Mouse (Mus musculus) T-cell, adult 66 days (primary cell): ENCODE measurements around the gene Pheta2. TPM values are rescaled to one million over a fixed set of nuclear protein-coding genes. Genes with fewer than 3 reads are reported as not detected.

ENCODE experiments used
- total RNA-seq, 2 experiments: library from RNA; stranded (reverse); gene quantifications; 3 replicates in 1 of 2; 4 replicates in 1 of 2; pipeline ENCODE4 v1.2.4; 2023

The Pheta2 gene
- 1 to 10 TPM in 1 of 2 experiments, under 1 TPM in 1; 0.95 to 2.1 TPM for total RNA-seq

DNA sequence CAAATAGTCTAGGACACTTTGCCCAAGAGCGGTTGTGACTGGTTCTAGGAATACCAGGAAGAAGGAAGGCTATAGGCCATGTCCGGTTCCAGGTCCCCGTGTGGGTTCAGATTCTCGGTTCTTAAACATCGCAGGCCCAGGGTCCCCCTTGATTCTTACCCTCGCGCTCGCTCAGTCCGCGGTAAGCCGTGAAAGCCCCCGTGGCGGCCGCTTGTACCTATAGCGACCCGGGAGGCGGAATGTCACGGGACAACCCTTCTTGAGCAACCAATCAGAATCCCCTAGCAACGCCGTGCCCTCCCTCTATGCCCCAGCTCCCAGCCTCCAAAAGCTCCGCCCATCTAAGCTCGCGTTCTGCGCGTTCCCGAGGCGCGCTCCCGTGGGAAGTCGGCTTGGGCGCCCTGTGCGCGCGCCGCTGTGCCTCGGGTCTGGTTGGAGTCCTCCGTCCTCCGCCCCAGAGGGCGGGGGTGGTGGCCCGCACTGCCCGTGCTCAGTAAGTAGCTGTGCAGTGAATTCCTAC, at the start of gene Pheta2, which contains the start of the genes Naga and Smdt1:
Pheta2 (plus strand) TSS at position 350 of the 520 bp plus-strand sequence.
Naga (minus strand) TSS at position 333 of the 520 bp plus-strand sequence.
Smdt1 (plus strand) TSS at position 367 of the 520 bp plus-strand sequence.

DNA sequence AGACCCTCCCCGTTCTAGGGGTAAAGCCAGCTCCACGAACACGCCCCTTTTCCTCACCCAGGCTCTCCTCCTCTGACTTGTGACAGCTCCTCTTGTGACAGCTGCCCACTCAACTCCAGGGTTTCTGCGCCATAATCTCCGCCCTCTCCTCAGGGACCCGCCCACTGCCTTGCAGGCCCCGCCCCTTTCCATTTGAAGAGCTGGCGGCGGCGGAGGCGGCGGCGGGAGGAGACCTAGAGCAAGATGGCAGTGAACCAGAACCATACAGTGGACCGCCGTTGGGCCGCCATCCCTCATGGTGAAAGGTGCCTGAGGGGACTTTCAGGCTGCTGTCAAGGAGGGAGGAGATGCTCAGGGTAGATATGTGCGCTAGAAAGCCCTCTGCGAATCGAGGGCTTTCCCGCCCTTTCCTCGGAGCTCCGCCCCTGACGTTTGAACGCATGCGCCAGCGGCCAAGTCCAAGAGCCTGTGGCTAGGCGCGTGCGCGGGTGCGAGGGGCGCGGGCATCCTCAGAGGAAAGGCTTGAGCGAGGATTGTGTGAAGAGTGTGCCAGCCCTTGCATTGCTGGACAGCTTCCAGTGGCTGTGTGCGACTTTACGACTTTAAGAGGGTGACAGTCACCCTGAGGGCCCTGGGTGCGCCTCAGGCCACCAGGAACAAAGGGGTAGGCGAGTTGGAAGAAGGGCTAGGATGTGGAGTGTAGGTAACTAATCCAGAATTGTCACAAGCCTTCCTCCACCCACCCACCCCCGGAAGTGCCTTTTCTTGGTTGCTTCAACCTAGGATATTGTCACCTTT, 39.8 kb upstream of the Pheta2 start, which contains the start of gene Wbp2nl:
Wbp2nl (plus strand) TSS at position 191 of the 798 bp plus-strand sequence.

DNA sequence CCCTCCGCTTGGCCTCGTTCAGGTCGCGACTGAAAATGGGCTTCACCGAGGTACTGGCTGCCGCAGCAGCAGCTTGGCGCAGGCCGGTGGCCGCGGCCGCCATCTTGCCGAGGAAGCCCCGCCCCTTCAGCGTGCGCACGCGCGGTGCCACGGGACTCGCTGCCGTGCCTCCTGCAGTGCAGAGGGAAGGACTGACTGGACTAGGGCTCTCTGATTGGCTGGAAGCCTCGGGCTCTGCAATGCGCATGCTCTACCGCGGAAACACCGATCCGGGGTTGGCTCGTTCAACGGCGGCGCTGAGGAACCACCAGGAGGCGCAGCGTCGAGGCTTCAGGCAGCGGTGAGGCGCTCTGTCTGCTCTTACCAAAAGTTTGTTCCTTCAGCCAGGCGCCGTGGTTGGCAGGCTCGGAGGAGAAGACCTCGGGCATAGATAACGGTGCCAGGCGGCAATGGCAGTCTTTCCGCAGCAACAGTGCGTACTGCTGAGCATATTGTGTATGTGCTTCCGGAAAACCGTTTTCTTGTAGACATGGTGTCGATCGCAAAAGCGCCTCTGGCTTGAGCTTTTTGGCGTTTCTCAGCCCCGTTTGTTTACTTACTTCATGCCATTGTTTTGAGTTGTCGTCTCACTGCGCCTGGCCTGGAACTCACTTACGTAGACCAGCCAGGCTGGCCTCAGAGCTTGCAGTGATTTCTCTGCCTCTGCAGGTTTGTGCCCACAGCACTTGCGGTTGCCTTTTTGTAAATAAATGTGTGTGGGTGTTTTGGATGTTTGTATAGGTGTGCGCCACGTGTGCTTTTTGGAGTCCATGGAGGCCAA, 15.6 kb downstream of the Pheta2 start, which contains the start of gene Ndufa6:
Ndufa6 (minus strand) TSS at position 197 of the 820 bp plus-strand sequence.

DNA sequence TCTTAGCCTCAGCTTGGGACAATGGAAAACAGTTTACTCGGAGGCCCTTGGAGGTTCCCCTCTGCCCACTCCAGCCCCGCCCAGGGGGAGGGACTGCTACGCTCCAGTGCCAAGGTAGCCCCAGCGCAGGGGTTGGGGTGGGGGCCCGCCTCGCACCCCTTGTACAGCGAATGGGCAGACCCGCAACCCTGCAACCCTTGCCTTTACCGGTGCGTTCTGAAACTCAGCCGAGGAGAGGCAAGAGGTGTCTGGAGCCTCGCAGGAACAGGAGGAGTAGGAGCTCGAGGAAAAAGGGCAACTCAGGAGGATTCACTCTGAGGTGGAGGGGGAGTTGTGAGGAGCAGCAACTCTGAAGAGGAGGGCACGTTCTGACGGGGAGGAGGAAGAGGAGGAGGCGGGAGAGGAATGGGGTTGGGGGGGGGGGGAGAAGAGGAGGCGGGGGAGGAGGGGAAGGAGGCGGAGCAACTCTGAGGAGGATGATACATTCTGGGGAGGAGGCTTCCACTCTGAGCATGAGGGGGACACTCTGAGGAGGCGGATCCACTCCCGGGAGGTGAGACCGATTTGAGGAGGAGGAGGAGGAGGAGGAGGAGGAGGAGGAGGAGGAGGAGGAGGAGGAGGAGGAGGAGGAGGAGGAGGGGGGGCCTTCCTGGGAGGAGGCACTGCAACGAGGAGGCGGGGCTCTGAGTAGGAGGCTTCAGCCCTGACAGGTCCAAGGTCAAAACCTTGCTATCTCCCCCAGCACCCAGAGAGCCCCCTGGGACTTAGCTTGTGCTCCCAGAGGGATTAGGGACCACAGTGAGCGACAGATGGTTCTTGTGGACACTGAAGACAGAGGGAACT, 41.4 kb downstream of the Pheta2 start, which contains the start of gene Cyp2d22:
Cyp2d22 (minus strand) TSS at position 390 of the 843 bp plus-strand sequence.

DNA sequence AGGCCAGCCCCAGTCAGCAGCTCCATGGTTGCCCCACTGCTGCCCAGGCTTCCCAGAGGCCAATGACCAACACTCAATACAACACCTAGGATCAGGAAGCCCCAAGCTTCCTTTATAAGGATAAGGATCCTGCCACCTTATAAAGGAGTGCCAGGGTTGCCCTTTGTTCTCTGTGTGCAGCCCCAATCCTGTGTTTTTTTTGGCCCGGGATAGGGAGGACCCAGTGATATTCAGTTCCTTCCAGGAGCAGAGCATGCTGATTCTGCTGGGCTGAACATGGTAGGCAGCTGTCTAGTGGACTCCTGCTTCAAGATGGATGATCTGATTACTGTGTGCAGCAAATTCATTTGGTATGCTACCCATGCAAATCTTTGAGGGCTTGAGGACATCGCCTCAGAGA, 55.2 kb downstream of the Pheta2 start, which contains the start of gene Cyp2d11:
Cyp2d11 (minus strand) TSS at position 101 of the 400 bp plus-strand sequence.

Other genes starting within 250 kb of the Pheta2 start
- 10 to 100 TPM; 33.9 to 38.6 TPM for gene Ccdc134, start 211.0 kb upstream of the Pheta2 start, total RNA-seq
- gene Srebf2, start 191.8 kb upstream of the Pheta2 start, total RNA-seq = 100 to 1,000 TPM; 179 to 196 TPM
- not detected for gene Shisa8, start 126.1 kb upstream of the Pheta2 start, total RNA-seq
- gene Tnfrsf13c, start 114.6 kb upstream of the Pheta2 start, total RNA-seq = 1 to 10 TPM; 1.0 to 3.4 TPM
- 1 to 10 TPM; 1.9 to 2.0 TPM for gene Cenpm, start 94.2 kb upstream of the Pheta2 start, total RNA-seq
- not detected for gene 1500009C09Rik, start 86.5 kb upstream of the Pheta2 start, total RNA-seq
- not detected for gene Sept3, start 64.0 kb upstream of the Pheta2 start, total RNA-seq
- not detected for gene Wbp2nl, start 40.0 kb upstream of the Pheta2 start, total RNA-seq
- 10 to 100 TPM; 40.7 to 43.9 TPM for gene Naga, start within 50 bp of the Pheta2 start, total RNA-seq
- gene Smdt1, start within 50 bp of the Pheta2 start, total RNA-seq = 10 to 100 TPM; 78.7 to 89.7 TPM
- gene Ndufa6, start 15.4 kb downstream of the Pheta2 start, total RNA-seq = 100 to 1,000 TPM; 114 to 124 TPM
- 1 to 10 TPM; 5.5 to 8.0 TPM for gene Cyp2d22, start 41.3 kb downstream of the Pheta2 start, total RNA-seq
- not detected for gene Cyp2d11, start 55.1 kb downstream of the Pheta2 start, total RNA-seq
- gene Cyp2d10, start 68.3 kb downstream of the Pheta2 start, total RNA-seq = not detected
- not detected for gene Cyp2d9, start 94.5 kb downstream of the Pheta2 start, total RNA-seq
- not detected for gene Cyp2d12, start 216.1 kb downstream of the Pheta2 start, total RNA-seq